Mouse (Mus musculus) neutrophil, adult 5-6 weeks (primary cell): ENCODE data around the gene Smtnl1. TPM values are rescaled to one million over a fixed set of nuclear protein-coding genes. Genes with fewer than 3 reads are reported as not detected.

Experiments
- ATAC-seq: fragments of 151-379, 151-347 bp; 2 replicates; pipeline ENCODE4 v1.8.0; 2017; ENCODE audit warnings: mild to moderate bottlenecking, moderate TSS enrichment; ENCODE audit not compliant: insufficient number of reproducible peaks, poor library complexity, low FRiP score, severe bottlenecking; ENCODE audit errors: extremely low read depth
- total RNA-seq: library from RNA; stranded (forward); fragments of 200-1000 nt; gene quantifications from 2 replicates; pipeline ENCODE4 v1.2.3, GENCODE M21; 2017

Smtnl1 gene
- total RNA-seq, 1 experiment from 2014 or later, result not detected

GRCm38 (mm10) chr2:84762295-84762694, 60.2 kb downstream of the Smtnl1 start:
- ATAC-seq, result no peak

DNA sequence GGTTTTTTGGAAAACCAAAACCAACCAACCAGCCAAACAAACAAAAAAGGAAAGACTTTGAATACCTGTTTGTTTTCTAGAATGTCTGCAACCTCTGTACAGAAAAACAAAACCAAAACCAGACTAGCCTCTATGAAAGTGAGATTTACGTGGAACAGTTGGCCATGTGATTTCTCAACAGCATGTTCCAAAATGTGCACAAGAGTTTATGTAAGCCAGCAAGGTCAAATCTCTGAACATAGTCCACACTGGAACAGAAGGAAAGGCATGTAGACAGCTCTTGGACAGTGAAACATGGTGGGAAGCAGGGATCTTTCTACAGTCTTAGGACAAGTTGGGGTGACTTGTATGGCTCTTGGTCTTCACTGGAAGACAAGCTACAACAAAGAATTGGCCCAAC, 60.6 kb downstream of the Smtnl1 start:
- ATAC-seq, result no peak

DNA sequence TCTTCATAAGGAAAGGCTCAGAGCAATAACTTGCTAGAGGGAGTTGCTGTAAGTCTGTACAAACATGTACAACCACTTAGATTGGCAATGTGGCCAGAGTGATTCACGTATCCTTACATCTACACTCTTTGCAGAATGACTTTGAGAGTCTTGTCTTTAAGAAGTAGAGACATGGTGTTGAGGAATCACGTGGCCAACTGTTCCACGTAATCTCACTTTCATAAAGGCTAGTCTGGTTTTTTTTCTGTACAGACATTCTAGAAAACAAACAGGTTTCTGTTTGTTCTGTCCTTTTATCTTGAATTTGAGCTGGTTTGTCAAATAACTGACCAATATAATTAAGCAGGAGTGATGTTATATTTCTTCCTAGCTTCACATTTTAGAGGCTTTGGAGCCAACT, 61.1 kb downstream of the Smtnl1 start:
- ATAC-seq, result no peak

Other genes with a start within 250 kb of the Smtnl1 start
- gene Ctnnd1, start 171.9 kb downstream of the Smtnl1 start, total RNA-seq, result 2.1 and 4.2 TPM in 2 replicates
- not detected in 2 replicates for gene Btbd18, start 163.6 kb downstream of the Smtnl1 start, total RNA-seq
- 20.6 and 24.8 TPM in 2 replicates for gene Selenoh, start 151.9 kb downstream of the Smtnl1 start, total RNA-seq
- gene Gm28635, start 144.6 kb downstream of the Smtnl1 start, total RNA-seq, result 0.12 TPM in 1 of 2 replicates, not detected in the other
- gene Med19, start 144.2 kb downstream of the Smtnl1 start, total RNA-seq, result 14.5 and 16.5 TPM in 2 replicates
- gene Tmx2, start 143.5 kb downstream of the Smtnl1 start, total RNA-seq, result 18.4 and 20.1 TPM in 2 replicates
- gene Zdhhc5, start 107.5 kb downstream of the Smtnl1 start, total RNA-seq, result 33.3 and 37.8 TPM in 2 replicates
- gene Clp1, start 95.3 kb downstream of the Smtnl1 start, total RNA-seq, result 41.6 and 50.2 TPM in 2 replicates
- 0.23 and 0.25 TPM in 2 replicates for gene Ypel4, start 88.6 kb downstream of the Smtnl1 start, total RNA-seq
- gene Gm19426, start 79.0 kb downstream of the Smtnl1 start, total RNA-seq, result not detected in 2 replicates
- gene Serping1, start 47.2 kb downstream of the Smtnl1 start, total RNA-seq, result not detected in 2 replicates
- gene Ube2l6, start 23.8 kb downstream of the Smtnl1 start, total RNA-seq, result 95.3 and 99.8 TPM in 2 replicates
- gene Timm10, start 4.3 kb upstream of the Smtnl1 start, total RNA-seq, result 10.0 and 10.3 TPM in 2 replicates
- 3.4 and 4.7 TPM in 2 replicates for gene Slc43a1, start 16.2 kb upstream of the Smtnl1 start, total RNA-seq
- gene Rtn4rl2, start 64.1 kb upstream of the Smtnl1 start, total RNA-seq, result not detected in 2 replicates
- gene Slc43a3, start 113.9 kb upstream of the Smtnl1 start, total RNA-seq, result 2.7 and 2.9 TPM in 2 replicates
- 0.93 TPM in 1 of 2 replicates, not detected in the other for gene Prg2, start 157.8 kb upstream of the Smtnl1 start, total RNA-seq
- gene Prg3, start 165.6 kb upstream of the Smtnl1 start, total RNA-seq, result not detected in 2 replicates
- 133 and 139 TPM in 2 replicates for gene Ssrp1, start 214.6 kb upstream of the Smtnl1 start, total RNA-seq
- gene P2rx3, start 214.8 kb upstream of the Smtnl1 start, total RNA-seq, result not detected in 2 replicates
- gene Tnks1bp1, start 225.4 kb upstream of the Smtnl1 start, total RNA-seq, result 10.6 and 13.3 TPM in 2 replicates